8 mouse cellular contexts compared by ENCODE assay signal in genomic region chr1:157411341-157411710, GRCm38 (mm10). TPM values are rescaled to one million over a fixed set of nuclear protein-coding genes. Genes with fewer than 3 reads are reported as not detected.
DNase-seq lines count a peak whose midpoint lies in the region; ATAC-seq and TF ChIP-seq lines count a peak whose summit lies in the region.

No protein-coding gene starts in this region.

- no peak for DNase-seq in kidney, postnatal 10 days
- no peak for DNase-seq in right cerebral cortex, postnatal 36 days (ENCODE audit: low spot score in 2 of 2)
- DNase-seq in ovary, adult 18-20 months (ENCODE audit: low spot score) = no peak
- DNase-seq in retina, postnatal 1 day = no peak

- peak overlapping the region; percentile 75 for H3K9ac ChIP-seq in kidney, embryonic 15.5 days
- peak overlapping the region; percentile 81 for H3K9ac ChIP-seq in hindbrain, embryonic 15.5 days
- H3K9ac ChIP-seq in midbrain, embryonic 15.5 days = peak overlapping the region; percentile 87

- peak overlapping the region; percentile 84 for H3K4me2 ChIP-seq in kidney, embryonic 15.5 days
- H3K4me2 ChIP-seq in hindbrain, embryonic 15.5 days = peak overlapping the region; percentile 87
- peak overlapping the region; percentile 71 for H3K4me2 ChIP-seq in midbrain, embryonic 15.5 days

- H3K36me3 ChIP-seq in kidney, embryonic 15.5 days = no peaks in the 10 kb centered on the region
- no peaks in the 10 kb centered on the region for H3K36me3 ChIP-seq in hindbrain, embryonic 15.5 days
- H3K36me3 ChIP-seq in midbrain, embryonic 15.5 days (replicated peaks) = no peaks in the 10 kb centered on the region

- no peaks in the 10 kb centered on the region for H3K9me3 ChIP-seq in kidney, embryonic 15.5 days (replicated peaks)
- H3K9me3 ChIP-seq in hindbrain, embryonic 15.5 days = no peaks in the 10 kb centered on the region
- H3K9me3 ChIP-seq in midbrain, embryonic 15.5 days = no peaks in the 10 kb centered on the region

- H3K27ac ChIP-seq in kidney, embryonic 15.5 days = peak overlapping the region; percentile 96
- no peak overlapping the region for H3K27ac ChIP-seq in bone marrow macrophage, adult 2 months (ENCODE audit: insufficient read depth, low read depth, low read length)
- peak overlapping the region; percentile 97 for H3K27ac ChIP-seq in hindbrain, embryonic 15.5 days (replicated peaks)
- peak overlapping the region; percentile 98 for H3K27ac ChIP-seq in midbrain, embryonic 15.5 days

- TF ChIP-seq CTCF in bone marrow macrophage, adult 2 months (IDR thresholded peaks at IDR 0.05; ENCODE audit: low read depth, low read length) = no peak

- 0% methylated on average over 4 of the region's 4 CpGs for WGBS in kidney, embryonic 15.5 days
- WGBS in hindbrain, embryonic 15.5 days = 0% methylated on average over 4 of the region's 4 CpGs
- WGBS in midbrain, embryonic 15.5 days = under 1% methylated on average over 4 of the region's 4 CpGs

- H3K27me3 ChIP-seq in kidney, embryonic 15.5 days = no peaks in the 10 kb centered on the region
- no peaks in the 10 kb centered on the region for H3K27me3 ChIP-seq in hindbrain, embryonic 15.5 days
- no peaks in the 10 kb centered on the region for H3K27me3 ChIP-seq in midbrain, embryonic 15.5 days (replicated peaks)

- H3K4me3 ChIP-seq in kidney, embryonic 15.5 days (replicated peaks) = peak overlapping the region; percentile 97
- peak overlapping the region; percentile 86 for H3K4me3 ChIP-seq in bone marrow macrophage, adult 2 months (ENCODE audit: insufficient read depth, low read length)
- H3K4me3 ChIP-seq in hindbrain, embryonic 15.5 days = peak overlapping the region; percentile 96
- peak overlapping the region; percentile 91 for H3K4me3 ChIP-seq in midbrain, embryonic 15.5 days

- peaks cover 10% of the 10 kb centered on the region for H3K4me1 ChIP-seq in kidney, embryonic 15.5 days
- peaks cover 12% of the 10 kb centered on the region for H3K4me1 ChIP-seq in bone marrow macrophage, adult 2 months (ENCODE audit: control insufficient read depth, insufficient read depth, low read length)
- H3K4me1 ChIP-seq in hindbrain, embryonic 15.5 days (replicated peaks) = peaks cover 21% of the 10 kb centered on the region
- peaks cover 19% of the 10 kb centered on the region for H3K4me1 ChIP-seq in midbrain, embryonic 15.5 days

- TF ChIP-seq POLR2A in bone marrow macrophage, adult 2 months (IDR thresholded peaks at IDR 0.05; ENCODE audit: borderline replicate concordance, low read depth, low read length) = no peak

- ATAC-seq in kidney, embryonic 15.5 days (replicated peaks; ENCODE audit: low FRiP score) = no peak
- no peak for ATAC-seq in hindbrain, embryonic 15.5 days (ENCODE audit: low FRiP score, low read depth)
- no peak for ATAC-seq in midbrain, embryonic 15.5 days (replicated peaks)

RNA-seq across cellular contexts. Expression of gene Rasal2, which starts 1.1 kb away (rescaled TPM):
- 8.0 and 8.1 TPM in 2 replicates for polyA plus RNA-seq in kidney, embryonic 15.5 days (2015; fragmentation: Nextera tagmentation; extraction: Ambion mirVana)
- 0.87 and 1.8 TPM in 2 replicates for polyA plus RNA-seq in bone marrow macrophage, adult 2 months (2012; ENCODE audit: insufficient read depth, insufficient read length, missing spikeins)
- 41.2 and 42.4 TPM in 2 replicates for polyA plus RNA-seq in hindbrain, embryonic 15.5 days (2015; fragmentation: Nextera tagmentation; extraction: Ambion mirVana)
- 50.4 and 58.7 TPM in 2 replicates for polyA plus RNA-seq in midbrain, embryonic 15.5 days (2015; fragmentation: Nextera tagmentation; extraction: Ambion mirVana)

RNA-seq across cellular contexts. Expression of gene Cryzl2, which starts 47.1 kb away (rescaled TPM):
- 17.4 and 19.8 TPM in 2 replicates for polyA plus RNA-seq in kidney, embryonic 15.5 days (2015; fragmentation: Nextera tagmentation; extraction: Ambion mirVana)
- 8.8 and 9.9 TPM in 2 replicates for polyA plus RNA-seq in bone marrow macrophage, adult 2 months (2012; ENCODE audit: insufficient read depth, insufficient read length, missing spikeins)
- polyA plus RNA-seq in hindbrain, embryonic 15.5 days (2015; fragmentation: Nextera tagmentation; extraction: Ambion mirVana) = 6.8 and 8.6 TPM in 2 replicates
- 5.3 and 7.9 TPM in 2 replicates for polyA plus RNA-seq in midbrain, embryonic 15.5 days (2015; fragmentation: Nextera tagmentation; extraction: Ambion mirVana)
